Mouse (Mus musculus) stomach, postnatal 0 days (tissue): ENCODE measurements around the gene Cldn7. TPM values are rescaled to one million over a fixed set of nuclear protein-coding genes. Genes with fewer than 3 reads are reported as not detected.

ENCODE experiments used
- ATAC-seq: fragments of 200-750 bp; cut with Nextera tagmentation; 2 replicates; pipeline ENCODE4 v1.8.0; 2017; ENCODE audit not compliant: low FRiP score, low TSS enrichment
- DNase-seq: peaks from one replicate; pipeline ENCODE4 v3.0.0-alpha.2; 2016; ENCODE audit warnings: low spot score
- H3K27ac ChIP-seq: fragments of 300-500 bp; sonication (generic); replicated peaks from 2 replicates; pipeline ENCODE4 v1.5.1; 2014; ENCODE audit warnings: mild to moderate bottlenecking, control low read depth
- H3K27me3 ChIP-seq: fragments of 300-500 bp; sonication (generic); 2 replicates; pipeline ENCODE4 v1.6.1; 2014; ENCODE audit warnings: low read length; ENCODE audit not compliant: control insufficient read depth, insufficient read depth
- H3K36me3 ChIP-seq: fragments of 300-500 bp; sonication (generic); 2 replicates; pipeline ENCODE4 v1.6.1; 2014; ENCODE audit warnings: low read length, mixed read lengths; ENCODE audit not compliant: control insufficient read depth, insufficient read depth
- H3K4me1 ChIP-seq: fragments of 300-500 bp; sonication (generic); replicated peaks from 2 replicates; pipeline ENCODE4 v1.6.1; 2014; ENCODE audit warnings: antibody characterized with exemption; ENCODE audit not compliant: control insufficient read depth, insufficient read depth
- H3K4me2 ChIP-seq: fragments of 300-500 bp; sonication (generic); replicated peaks from 2 replicates; pipeline ENCODE4 v1.6.1; 2014; ENCODE audit warnings: low read depth, mild to moderate bottlenecking, control low read depth, moderate library complexity
- H3K4me3 ChIP-seq: fragments of 300-500 bp; sonication (generic); 2 replicates; pipeline ENCODE4 v1.5.1; 2014; ENCODE audit warnings: low read depth, low read length, control low read depth
- H3K9ac ChIP-seq: fragments of 300-500 bp; sonication (generic); 2 replicates; pipeline ENCODE4 v1.6.1; 2014; ENCODE audit warnings: mild to moderate bottlenecking, low read length, control low read depth, mixed read lengths
- H3K9me3 ChIP-seq: fragments of 300-500 bp; sonication (generic); 2 replicates; pipeline ENCODE4 v1.6.1; 2016; ENCODE audit warnings: low read length; ENCODE audit not compliant: control insufficient read depth
- CTCF ChIP-seq: IDR thresholded peaks from 2 replicates; pipeline ENCODE4 v1.5.1; 2016; ENCODE audit warnings: antibody characterized with exemption, low read depth, mild to moderate bottlenecking, moderate library complexity
- EP300 ChIP-seq: optimal IDR thresholded peaks from 2 replicates; pipeline ENCODE3; 2016; ENCODE audit warnings: antibody characterized with exemption
- WGBS: fragments of 180-500 bp; shearing (Covaris S2); extraction: QIAGEN DNeasy Blood & Tissue Kit; methylation state at CpG from one replicate; pipeline ENCODE4 v1.1.7; 2014; 5-methylcytosine and 5-hydroxymethylcytosine counted together
- polyA plus RNA-seq: library from polyadenylated mRNA; unstranded; fragments of >200 nt; fragmentation: Nextera tagmentation; extraction: Ambion mirVana; gene quantifications from 2 replicates; pipeline ENCODE4 v1.2.1, GENCODE M21; 2015

The Cldn7 gene
- polyA plus RNA-seq, 1 experiment from 2014 or later, result 125 TPM

DNA sequence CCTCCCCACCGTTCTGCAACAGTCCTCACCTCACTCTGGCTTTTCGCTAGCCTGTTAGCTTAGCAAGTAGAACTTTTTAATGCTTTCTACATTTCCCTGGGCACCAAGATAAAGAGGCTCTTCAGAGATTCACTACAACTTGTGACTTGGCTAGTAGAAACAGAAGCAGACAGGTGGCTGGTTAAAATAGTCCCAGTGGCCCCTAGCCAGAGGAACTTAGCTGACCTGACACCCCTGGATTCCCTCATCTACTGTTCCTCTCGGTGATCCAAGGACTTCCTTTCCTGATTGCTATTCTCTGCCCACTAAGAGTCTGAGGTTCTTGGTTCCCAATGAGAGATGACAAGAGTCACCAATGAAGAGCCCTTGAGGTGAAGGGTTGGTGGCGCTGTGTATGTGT lies 18.8 kb downstream of the Cldn7 start:
- H3K4me1 ChIP-seq, result no peaks in the 10 kb centered on the region; the same call in 1 of the 2 replicates
- no peaks in the 10 kb centered on the region for H3K9me3 ChIP-seq
- no peaks in the 10 kb centered on the region for H3K27me3 ChIP-seq
- H3K9ac ChIP-seq, result no peak overlapping the region
- ATAC-seq (no peak), DNase-seq (no peak)
- H3K4me2 ChIP-seq, result peak overlapping the region; percentile 91
- peaks cover 11% of the 10 kb centered on the region for H3K36me3 ChIP-seq
- 0 out of 2 replicates have a peak overlapping the region, but pooled peaks have one; percentile 3 for H3K27ac ChIP-seq
- 78% methylated on average over 4 of the region's 4 CpGs for whole genome bisulfite sequencing
- H3K4me3 ChIP-seq, result no peak overlapping the region
- no peak for TF ChIP-seq CTCF
- no peak for TF ChIP-seq EP300

DNA sequence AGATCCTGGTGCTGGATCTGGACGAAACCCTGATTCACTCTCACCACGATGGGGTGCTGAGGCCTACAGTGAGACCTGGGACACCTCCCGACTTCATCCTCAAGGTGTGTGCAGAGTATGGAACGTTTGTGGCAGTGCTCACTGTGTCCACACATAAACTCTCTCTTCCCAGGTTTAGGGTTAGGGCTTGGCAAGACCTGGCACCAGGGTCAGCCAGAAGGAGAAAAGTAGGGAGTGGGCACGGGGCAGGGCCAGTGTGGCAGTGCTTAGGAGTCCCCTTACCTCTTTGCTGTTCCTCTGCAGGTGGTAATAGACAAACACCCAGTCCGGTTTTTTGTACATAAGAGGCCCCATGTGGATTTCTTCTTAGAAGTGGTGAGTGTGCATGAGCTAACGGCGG lies 19.9 kb downstream of the Cldn7 start:
- H3K4me1 ChIP-seq, result no peaks in the 10 kb centered on the region; the same call in 1 of the 2 replicates
- H3K9ac ChIP-seq, result no peak overlapping the region
- ATAC-seq (no peak), DNase-seq (no peak)
- H3K9me3 ChIP-seq, result no peaks in the 10 kb centered on the region
- peaks cover 19% of the 10 kb centered on the region for H3K36me3 ChIP-seq
- H3K4me2 ChIP-seq, result no peak overlapping the region
- H3K27ac ChIP-seq, result no peak overlapping the region
- no peaks in the 10 kb centered on the region for H3K27me3 ChIP-seq
- TF ChIP-seq CTCF, result no peak
- WGBS, result 87% methylated on average over 8 of the region's 8 CpGs
- H3K4me3 ChIP-seq, result no peak overlapping the region

GRCm38 (mm10) chr11:69989949-69990348 lies 25.4 kb downstream of the Cldn7 start:
- ATAC-seq (no peak; the same call in 1 of the 2 replicates), DNase-seq (no peak)
- H3K4me2 ChIP-seq, result no peak overlapping the region
- peaks cover 19% of the 10 kb centered on the region for H3K36me3 ChIP-seq
- no peaks in the 10 kb centered on the region for H3K27me3 ChIP-seq
- no peak overlapping the region for H3K4me3 ChIP-seq
- no peak overlapping the region for H3K9ac ChIP-seq
- H3K4me1 ChIP-seq, result no peaks in the 10 kb centered on the region; the same call in 1 of the 2 replicates
- no peaks in the 10 kb centered on the region for H3K9me3 ChIP-seq
- TF ChIP-seq EP300, result no peak
- no peak for TF ChIP-seq CTCF
- 88% methylated on average over 8 of the region's 8 CpGs for WGBS
- H3K27ac ChIP-seq, result peak overlapping the region; percentile 95

DNA sequence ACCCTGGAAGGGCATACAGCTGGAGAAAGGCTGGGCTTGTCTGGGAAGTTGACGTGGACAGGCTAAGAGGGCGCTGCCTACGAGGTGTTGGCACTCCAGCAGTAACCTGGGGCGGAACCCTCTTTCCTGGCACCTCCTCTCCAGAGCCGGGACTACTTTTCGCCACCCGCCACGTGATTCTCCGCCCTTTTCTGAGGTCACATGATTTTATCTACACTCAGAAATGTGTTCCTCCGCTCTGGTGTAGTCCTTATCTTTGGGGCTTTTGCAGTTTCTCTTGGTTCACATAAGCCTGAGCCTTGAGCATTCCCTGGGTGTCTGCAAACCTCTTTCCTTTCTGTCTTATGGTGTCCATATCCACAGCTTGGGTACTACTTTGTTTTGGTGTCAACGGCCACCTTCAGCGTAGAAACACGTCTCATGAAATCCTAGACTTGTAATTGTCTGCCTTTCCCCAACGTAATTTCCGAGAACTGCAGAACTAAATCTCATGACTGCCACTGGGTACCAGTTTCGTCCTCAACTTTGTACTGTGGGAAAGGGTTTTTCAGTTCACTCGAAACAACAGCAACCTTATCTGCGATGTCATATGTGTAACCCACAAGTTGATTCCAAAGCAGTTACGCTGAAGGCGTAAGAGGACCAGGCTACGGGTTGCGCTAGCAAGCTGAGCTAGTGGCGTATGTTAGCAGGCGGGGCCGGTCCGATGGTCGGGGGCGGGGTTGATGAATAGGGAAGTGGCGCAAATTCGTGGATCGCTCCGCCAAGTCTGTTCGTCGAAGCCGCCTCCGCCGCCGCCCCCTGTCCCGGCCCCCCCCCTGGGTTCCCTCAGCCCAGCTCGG lies 26.5 kb downstream of the Cldn7 start, which contains the start of gene Gabarap:
Gene Gabarap, plus strand, starts transcription at position 294 of the 842 bp plus-strand sequence.
- Histone ChIP-seq H3K36me3 (peaks cover 19% of the 10 kb centered on the region), H3K9ac (peak within 1 kb of the TSS; percentile 90), H3K4me1 (no peaks in the 10 kb centered on the region; the same call in 1 of the 2 replicates), H3K4me2 (peak within 1 kb of the TSS; percentile 70), H3K4me3 (peak within 1 kb of the TSS; percentile 73), H3K27ac (peak within 1 kb of the TSS; percentile 95), H3K9me3 (no peaks in the 10 kb centered on the region), H3K27me3 (no peaks in the 10 kb centered on the region)
- peak; percentile 97 for DNase-seq
- TF ChIP-seq CTCF (peak; percentile 39), EP300 (peak; percentile 66)
- WGBS, result under 1% methylated on average over 40 of the region's 40 CpGs
- ATAC-seq, result peak; percentile 77

- 0% methylated on average over 15 of the region's 15 CpGs for WGBS
- Histone ChIP-seq H3K4me3 (peak overlapping the region; percentile 73), H3K27ac (peak overlapping the region; percentile 95), H3K9me3 (no peaks in the 10 kb centered on the region), H3K9ac (peak overlapping the region; percentile 90), H3K27me3 (no peaks in the 10 kb centered on the region), H3K4me2 (peak overlapping the region; percentile 70), H3K4me1 (no peaks in the 10 kb centered on the region; the same call in 1 of the 2 replicates), H3K36me3 (peaks cover 19% of the 10 kb centered on the region)
- TF ChIP-seq EP300, result no peak
- TF ChIP-seq CTCF, result no peak
- DNase-seq, result no peak
- ATAC-seq, result peak; percentile 2; the same call in 1 of the 2 replicates
Observed at GRCm38 (mm10) chr11:69991711-69992110, 27.1 kb downstream of the Cldn7 start.

- ATAC-seq (no peak), DNase-seq (no peak)
- TF ChIP-seq EP300, result no peak
- TF ChIP-seq CTCF, result no peak
- 55% methylated on average over 10 of the region's 10 CpGs for WGBS
- peak overlapping the region; percentile 70 for H3K4me2 ChIP-seq
- H3K4me3 ChIP-seq, result peak overlapping the region; percentile 73
- H3K4me1 ChIP-seq, result no peaks in the 10 kb centered on the region; the same call in 1 of the 2 replicates
- peak overlapping the region; percentile 50 for H3K9ac ChIP-seq
- H3K27me3 ChIP-seq, result no peaks in the 10 kb centered on the region
- 0 out of 2 replicates have a peak overlapping the region, but pooled peaks have one; percentile 5 for H3K27ac ChIP-seq
- peaks cover 19% of the 10 kb centered on the region for H3K36me3 ChIP-seq
- no peaks in the 10 kb centered on the region for H3K9me3 ChIP-seq
Observed at GRCm38 (mm10) chr11:69992396-69992795, 27.8 kb downstream of the Cldn7 start.
